In genomic region chr6:117536084-117536483, GRCm38 (mm10) we compare ENCODE assay signal across 10 mouse cellular contexts.
"Had no signal": no experiment of that assay in that cellular context is flagged by ENCODE, and none has a peak within 500 bp of the region (broad histone marks: within the 10 kb centered on the region; RNA-seq: fewer than 3 reads in every experiment).

No protein-coding gene starts in this region.

- DNase-seq: gastrocnemius, postnatal 14 days; gastrocnemius, postnatal 36 days; heart, adult 18-20 months; kidney, adult 11 months; kidney, adult 2 months; kidney, adult 9 months; kidney, postnatal 14 days; kidney, postnatal 36 days; liver; liver, embryonic 13.5 days had no signal
